Mouse (Mus musculus) mouse trophoblast stem cell (cell line): Measurements from ENCODE around the gene Olfr1278.
"Not testable (repeated sequence)": the region's sequence is repeated elsewhere in the genome, so short reads cannot be mapped to it uniquely, and the experiment has no call there.

ENCODE experiments used
- in situ Hi-C, 2 experiments: fragments of 300-500 bp; cut with MseI, MboI; formaldehyde crosslinking; loops; 2 replicates in 1 of 2; 3 replicates in 1 of 2; pipeline ENCODE4 v1.15.1; 2025

The Olfr1278 gene

GRCm38 (mm10) chr2:111289836-111290235 lies at the start of gene Olfr1278:
Olfr1278 (plus strand) TSS chr2:111290136.
- in situ Hi-C loops: no loop called here

- in situ Hi-C loops: no loop called here
Observed at GRCm38 (mm10) chr2:111254216-111254615, 35.7 kb upstream of the Olfr1278 start, which contains the start of gene Olfr1276. Olfr1276 (plus strand) TSS chr2:111254516.

- in situ Hi-C loops: no loop called here
Observed at GRCm38 (mm10) chr2:111274006-111274405, 15.9 kb upstream of the Olfr1278 start, which contains the start of gene Olfr1277. Olfr1277 (minus strand) TSS chr2:111274106.

- in situ Hi-C loops: no loop called here
Observed at GRCm38 (mm10) chr2:111298541-111298940, 8.6 kb downstream of the Olfr1278 start.

GRCm38 (mm10) chr2:111300374-111300773 lies 10.4 kb downstream of the Olfr1278 start, which contains the start of gene Olfr1279:
Olfr1279 (plus strand) TSS chr2:111300635.
- in situ Hi-C loops: no loop called here

- in situ Hi-C loops: no loop called here
Observed at GRCm38 (mm10) chr2:111313717-111314116, 23.8 kb downstream of the Olfr1278 start, which contains the start of gene Olfr1280. Olfr1280 (plus strand) TSS chr2:111314017.

GRCm38 (mm10) chr2:111326220-111326619 lies 36.3 kb downstream of the Olfr1278 start, which contains the start of gene Olfr1281:
Olfr1281 (plus strand) TSS chr2:111326520.
- in situ Hi-C loops: no loop called here

- in situ Hi-C loops: not testable (repeated sequence)
Observed at GRCm38 (mm10) chr2:111333721-111334120, 43.8 kb downstream of the Olfr1278 start.

GRCm38 (mm10) chr2:111335976-111336375 lies 46.0 kb downstream of the Olfr1278 start, which contains the start of gene Olfr1282:
Olfr1282 (minus strand) TSS chr2:111336076.
- in situ Hi-C loops: no loop called here
